10 mouse cellular contexts compared by ENCODE assay signal in the genomic region with DNA sequence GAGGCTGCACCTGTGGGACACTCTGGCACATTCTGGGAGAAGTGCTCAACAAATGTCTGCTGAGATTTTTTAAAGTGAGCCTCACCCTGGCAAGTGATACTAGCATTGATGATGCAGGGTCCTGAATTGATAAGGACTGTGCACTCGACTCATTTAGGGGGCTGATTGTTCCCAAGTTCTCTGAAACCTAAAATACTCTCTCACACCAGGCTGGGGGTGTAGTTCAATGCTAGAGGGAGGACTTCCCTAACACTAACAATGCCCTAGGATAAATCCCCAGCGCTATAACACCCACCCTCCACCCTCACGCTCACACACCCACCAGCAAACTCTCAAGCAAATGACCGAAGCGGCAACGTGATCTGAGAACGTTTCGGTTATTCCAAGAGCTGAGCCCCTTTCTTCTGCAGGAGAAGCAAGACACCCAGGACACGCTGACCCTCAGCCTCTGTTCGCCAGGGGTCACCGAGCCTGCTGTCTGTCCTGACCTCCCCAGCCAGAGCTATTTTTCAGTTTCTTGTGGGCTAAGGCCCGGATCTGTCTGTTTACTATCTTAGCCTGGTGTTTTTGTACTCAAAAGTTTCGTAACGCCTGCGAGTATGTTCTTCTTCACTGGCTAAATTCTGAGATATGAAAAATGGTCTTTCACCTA. TPM values are rescaled to one million over a fixed set of nuclear protein-coding genes. Genes with fewer than 3 reads are reported as not detected.
A peak's percentile ranks its signal among the peaks of the same experiment; 100 is the strongest.
DNase-seq lines count a peak whose midpoint lies in the region; ATAC-seq and TF ChIP-seq lines count a peak whose summit lies in the region.
"Had no signal": no experiment of that assay in that cellular context is flagged by ENCODE, and none has a peak within 500 bp of the region (broad histone marks: within the 10 kb centered on the region; RNA-seq: fewer than 3 reads in every experiment).

No protein-coding gene starts in this region.

- peak overlapping the region; percentile 38 for H3K9ac ChIP-seq in heart, embryonic 14.5 days (ENCODE audit: low read length)
- H3K9ac ChIP-seq in forebrain, embryonic 12.5 days: 0 out of 2 replicates have a peak overlapping the region, but pooled peaks have one; percentile 5
- H3K9ac ChIP-seq in kidney, postnatal 0 days (ENCODE audit: low read depth, low read length): no peak overlapping the region
- H3K9ac ChIP-seq in midbrain, embryonic 16.5 days (ENCODE audit: low read depth, low read length): peak overlapping the region; percentile 8; the same call in 1 of the 2 replicates
- H3K9ac ChIP-seq: liver, embryonic 14.5 days had no signal

- H3K4me3 ChIP-seq in heart, embryonic 14.5 days (ENCODE audit: control insufficient read depth in 1 of 2, insufficient read depth in 1 of 2, low read depth in 1 of 2, low read length in 2 of 2): no peak overlapping the region
- no peak overlapping the region for H3K4me3 ChIP-seq in forebrain, embryonic 12.5 days (replicated peaks)
- no peak overlapping the region for H3K4me3 ChIP-seq in kidney, postnatal 0 days (replicated peaks; ENCODE audit: low read depth, low read length)
- no peak overlapping the region for H3K4me3 ChIP-seq in midbrain, embryonic 16.5 days (ENCODE audit: low read depth, low read length)

- H3K36me3 ChIP-seq in heart, embryonic 14.5 days (ENCODE audit: control insufficient read depth, insufficient read depth, low read length): no peaks in the 10 kb centered on the region
- H3K36me3 ChIP-seq in forebrain, embryonic 12.5 days (replicated peaks): no peaks in the 10 kb centered on the region
- H3K36me3 ChIP-seq in kidney, postnatal 0 days (ENCODE audit: insufficient read depth, low read length): 0 out of 2 replicates have a peak, but pooled peaks cover 1% of the 10 kb centered on the region
- no peaks in the 10 kb centered on the region for H3K36me3 ChIP-seq in midbrain, embryonic 16.5 days (ENCODE audit: control insufficient read depth, insufficient read depth, low read length)

- ATAC-seq in heart, embryonic 14.5 days (ENCODE audit: insufficient number of reproducible peaks, insufficient read depth, low FRiP score, low read depth): no peak
- ATAC-seq in forebrain, embryonic 12.5 days (ENCODE audit: low FRiP score): peak; percentile 21; the same call in 1 of the 2 replicates
- no peak for ATAC-seq in kidney, postnatal 0 days (replicated peaks; ENCODE audit: low FRiP score, low read depth)
- no peak for ATAC-seq in midbrain, embryonic 16.5 days

- H3K27me3 ChIP-seq in heart, embryonic 14.5 days (ENCODE audit: control insufficient read depth, insufficient read depth, low read length): no peaks in the 10 kb centered on the region
- no peaks in the 10 kb centered on the region for H3K27me3 ChIP-seq in forebrain, embryonic 12.5 days
- no peaks in the 10 kb centered on the region for H3K27me3 ChIP-seq in kidney, postnatal 0 days (ENCODE audit: insufficient read depth, low read length)
- no peaks in the 10 kb centered on the region for H3K27me3 ChIP-seq in midbrain, embryonic 16.5 days (ENCODE audit: control insufficient read depth, insufficient read depth, low read depth, low read length)
- H3K27me3 ChIP-seq: CH12.LX had no signal

- H3K9me3 ChIP-seq in heart, embryonic 14.5 days (ENCODE audit: control insufficient read depth, low read length): no peaks in the 10 kb centered on the region
- no peaks in the 10 kb centered on the region for H3K9me3 ChIP-seq in forebrain, embryonic 12.5 days
- H3K9me3 ChIP-seq in kidney, postnatal 0 days (replicated peaks; ENCODE audit: low read length): no peaks in the 10 kb centered on the region
- H3K9me3 ChIP-seq in midbrain, embryonic 16.5 days (replicated peaks; ENCODE audit: control insufficient read depth, low read length, poor library complexity, severe bottlenecking): no peaks in the 10 kb centered on the region

- no peak for DNase-seq in heart, postnatal 36 days
- no peak for DNase-seq in kidney, postnatal 0 days (ENCODE audit: low spot score)
- no peak for DNase-seq in gastrocnemius, postnatal 14 days
- DNase-seq in cerebellum, postnatal 10 days: no peak
- DNase-seq in cerebellum, adult 18-20 months: no peak

- intact Hi-C loops in heart, postnatal 36 days (cut with DNase I): no loop called here
- intact Hi-C loops in gastrocnemius, postnatal 14 days (cut with DNase I; ENCODE audit: low total_unique reads): no loop called here

- H3K4me1 ChIP-seq in heart, embryonic 14.5 days (ENCODE audit: control insufficient read depth in 2 of 2, insufficient read depth in 2 of 2, low read length in 2 of 2): peaks cover 31 to 40% of the 10 kb centered on the region in 2 experiments
- peaks cover 65% of the 10 kb centered on the region for H3K4me1 ChIP-seq in forebrain, embryonic 12.5 days
- H3K4me1 ChIP-seq in kidney, postnatal 0 days (replicated peaks; ENCODE audit: insufficient read depth, low read length): peaks cover 46% of the 10 kb centered on the region
- peaks cover 43% of the 10 kb centered on the region for H3K4me1 ChIP-seq in midbrain, embryonic 16.5 days (ENCODE audit: control insufficient read depth, insufficient read depth, low read length)

- 63% methylated on average over 15 of the region's 15 CpGs for WGBS in heart, embryonic 14.5 days
- WGBS in forebrain, embryonic 12.5 days: 26% methylated on average over 15 of the region's 15 CpGs
- WGBS in kidney, postnatal 0 days: 35% methylated on average over 15 of the region's 15 CpGs
- 22% methylated on average over 15 of the region's 15 CpGs for WGBS in midbrain, embryonic 16.5 days

- TF ChIP-seq CTCF in kidney, postnatal 0 days (IDR thresholded peaks at IDR 0.05; ENCODE audit: low read depth): no peak

- H3K4me2 ChIP-seq in heart, embryonic 14.5 days (ENCODE audit: low read length): no peak overlapping the region
- H3K4me2 ChIP-seq in forebrain, embryonic 12.5 days: no peak overlapping the region
- H3K4me2 ChIP-seq in kidney, postnatal 0 days (ENCODE audit: low read length): no peak overlapping the region
- no peak overlapping the region for H3K4me2 ChIP-seq in midbrain, embryonic 16.5 days (ENCODE audit: low read length)

- H3K27ac ChIP-seq in heart, embryonic 14.5 days (replicated peaks in 1 of 2; ENCODE audit: control insufficient read depth in 1 of 2, insufficient read depth in 1 of 2, low read depth in 2 of 2, low read length in 2 of 2): peak overlapping the region; percentile 86 to 88
- peak overlapping the region; percentile 89 for H3K27ac ChIP-seq in forebrain, embryonic 12.5 days
- H3K27ac ChIP-seq in kidney, postnatal 0 days: peak overlapping the region; percentile 88
- H3K27ac ChIP-seq in midbrain, embryonic 16.5 days (ENCODE audit: low read length): peak overlapping the region; percentile 19
- H3K27ac ChIP-seq: liver, embryonic 14.5 days had no signal

RNA-seq across cellular contexts. Expression of a gene that starts 13.8 kb away (rescaled TPM):
- 18.1 and 18.8 TPM in 2 replicates for polyA plus RNA-seq in heart, embryonic 14.5 days (2014; fragmentation: Nextera tagmentation; extraction: Ambion mirVana)
- 1 to 10 TPM; 6.8 to 7.4 TPM for total RNA-seq in heart, postnatal 36 days (2021)
- 37.6 and 39.3 TPM in 2 replicates for polyA plus RNA-seq in forebrain, embryonic 12.5 days (2016; fragmentation: Nextera tagmentation; extraction: Ambion mirVana)
- 12.8 and 13.3 TPM in 2 replicates for polyA plus RNA-seq in kidney, postnatal 0 days (2015; fragmentation: Nextera tagmentation; extraction: Ambion mirVana)
- polyA plus RNA-seq in midbrain, embryonic 16.5 days (2015; fragmentation: Nextera tagmentation; extraction: Ambion mirVana): 15.6 and 17.0 TPM in 2 replicates
- 10 to 100 TPM in 1 of 2 experiments, 1 to 10 TPM in 1; 8.2 to 10.9 TPM for total RNA-seq in gastrocnemius, postnatal 14 days (2021)

RNA-seq across cellular contexts. Expression of a gene that starts 29.8 kb away (rescaled TPM):
- 16.1 and 19.1 TPM in 2 replicates for polyA plus RNA-seq in heart, embryonic 14.5 days (2014; fragmentation: Nextera tagmentation; extraction: Ambion mirVana)
- 10 to 100 TPM; 14.0 to 15.8 TPM for total RNA-seq in heart, postnatal 36 days (2021)
- polyA plus RNA-seq in forebrain, embryonic 12.5 days (2016; fragmentation: Nextera tagmentation; extraction: Ambion mirVana): 36.6 and 37.0 TPM in 2 replicates
- 25.8 and 33.1 TPM in 2 replicates for polyA plus RNA-seq in kidney, postnatal 0 days (2015; fragmentation: Nextera tagmentation; extraction: Ambion mirVana)
- polyA plus RNA-seq in midbrain, embryonic 16.5 days (2015; fragmentation: Nextera tagmentation; extraction: Ambion mirVana): 47.2 and 50.3 TPM in 2 replicates
- total RNA-seq in gastrocnemius, postnatal 14 days (2021): 1 to 10 TPM; 7.0 to 7.7 TPM

RNA-seq across cellular contexts. Expression of a gene that starts 41.7 kb away (rescaled TPM):
- polyA plus RNA-seq in heart, embryonic 14.5 days (2014; fragmentation: Nextera tagmentation; extraction: Ambion mirVana): 0.35 TPM in 1 of 2 replicates, not detected in the other
- under 1 TPM in 1 of 2 experiments, not detected in 1; 0.72 TPM for total RNA-seq in heart, postnatal 36 days (2021)
- 0.87 and 1.7 TPM in 2 replicates for polyA plus RNA-seq in forebrain, embryonic 12.5 days (2016; fragmentation: Nextera tagmentation; extraction: Ambion mirVana)
- 0.97 TPM in 1 of 2 replicates, not detected in the other for polyA plus RNA-seq in kidney, postnatal 0 days (2015; fragmentation: Nextera tagmentation; extraction: Ambion mirVana)
- polyA plus RNA-seq in midbrain, embryonic 16.5 days (2015; fragmentation: Nextera tagmentation; extraction: Ambion mirVana): 0.70 and 2.1 TPM in 2 replicates
- total RNA-seq in gastrocnemius, postnatal 14 days (2021): not detected

RNA-seq across cellular contexts. Expression of a gene that starts 48.5 kb away (rescaled TPM):
- polyA plus RNA-seq in heart, embryonic 14.5 days (2014; fragmentation: Nextera tagmentation; extraction: Ambion mirVana): 794 and 856 TPM in 2 replicates
- total RNA-seq in heart, postnatal 36 days (2021): 100 to 1,000 TPM; 703 to 715 TPM
- polyA plus RNA-seq in forebrain, embryonic 12.5 days (2016; fragmentation: Nextera tagmentation; extraction: Ambion mirVana): 241 and 242 TPM in 2 replicates
- polyA plus RNA-seq in kidney, postnatal 0 days (2015; fragmentation: Nextera tagmentation; extraction: Ambion mirVana): 518 and 575 TPM in 2 replicates
- polyA plus RNA-seq in midbrain, embryonic 16.5 days (2015; fragmentation: Nextera tagmentation; extraction: Ambion mirVana): 390 and 451 TPM in 2 replicates
- 100 to 1,000 TPM; 321 to 366 TPM for total RNA-seq in gastrocnemius, postnatal 14 days (2021)

Comparison
In these comparisons a context has a peak if more than half of its experiments do, and no peak if none do; other contexts are left out.
1. H3K27ac ChIP-seq: peak in every context shown above with its lines; median percentile 89 in forebrain, embryonic 12.5 days; 88 in kidney, postnatal 0 days; 87 in heart, embryonic 14.5 days; 19 in midbrain, embryonic 16.5 days.